Mouse (Mus musculus): ENCODE results near the gene Atp2b1.

Gene Atp2b1

GRCm38 (mm10) chr10:99037185-99038065 is 123.2 kb downstream of the Atp2b1 start:
- no peak for DNase-seq

GRCm38 (mm10) chr10:99038866-99039265 is 124.7 kb downstream of the Atp2b1 start:
- DNase-seq = no peak

GRCm38 (mm10) chr10:99040171-99040570 is 126.0 kb downstream of the Atp2b1 start:
- no peak for DNase-seq

GRCm38 (mm10) chr10:99046756-99047550 is 132.7 kb downstream of the Atp2b1 start:
- DNase-seq = no peak

GRCm38 (mm10) chr10:99047551-99047940 is 133.3 kb downstream of the Atp2b1 start:
- no peak for DNase-seq

GRCm38 (mm10) chr10:99050093-99050492 is 135.9 kb downstream of the Atp2b1 start:
- DNase-seq = no peak

- DNase-seq = no peak
Observed at GRCm38 (mm10) chr10:99053111-99053510, 138.9 kb downstream of the Atp2b1 start.

GRCm38 (mm10) chr10:99060588-99060987 is 146.4 kb downstream of the Atp2b1 start:
- DNase-seq = no peak

- no peak for DNase-seq
Observed at GRCm38 (mm10) chr10:99061418-99061817, 147.2 kb downstream of the Atp2b1 start.

- no peak for DNase-seq
Observed at GRCm38 (mm10) chr10:99062546-99062945, 148.3 kb downstream of the Atp2b1 start.

Data from spleen, adult 18-20 months (tissue).